Comparison of ENCODE assay signal across 19 mouse cellular contexts in the genomic region with DNA sequence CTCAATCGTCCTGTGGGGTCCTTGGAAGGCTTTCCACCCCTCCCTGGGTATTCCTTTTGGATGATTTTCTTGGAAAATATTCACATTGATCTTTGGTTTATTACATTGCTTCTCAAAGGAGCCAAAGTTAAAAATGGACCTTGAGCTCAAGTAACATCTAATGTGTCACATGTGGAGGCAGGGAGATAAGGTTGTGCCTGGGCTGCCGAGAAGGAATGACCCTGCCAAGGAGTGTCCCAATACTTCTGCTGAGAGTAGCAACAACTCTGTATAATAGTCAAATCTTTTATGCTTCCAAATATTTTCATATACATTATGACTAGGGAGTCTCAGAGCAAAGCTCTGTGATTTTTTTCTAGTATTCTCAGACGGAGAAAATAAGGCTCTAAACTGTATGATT.
"Had no signal": no experiment of that assay in that cellular context is flagged by ENCODE, and none has a peak within 500 bp of the region (broad histone marks: within the 10 kb centered on the region; RNA-seq: fewer than 3 reads in every experiment).

No protein-coding gene starts in this region.

- ATAC-seq: liver, postnatal 0 days; lung, postnatal 0 days; midbrain, embryonic 16.5 days had no signal

- H3K4me2 ChIP-seq: lung, embryonic 15.5 days; midbrain, embryonic 12.5 days; neural tube, embryonic 13.5 days; neural tube, embryonic 15.5 days had no signal

- H3K4me3 ChIP-seq: lung, embryonic 15.5 days; midbrain, embryonic 10.5 days; midbrain, embryonic 12.5 days; myocyte; neural tube, embryonic 13.5 days; neural tube, embryonic 15.5 days had no signal

- H3K9ac ChIP-seq: liver, postnatal 0 days; lung, embryonic 15.5 days; midbrain, embryonic 12.5 days; neural tube, embryonic 13.5 days; neural tube, embryonic 15.5 days had no signal

- H3K9me3 ChIP-seq: lung, embryonic 15.5 days; midbrain, embryonic 10.5 days; midbrain, embryonic 12.5 days; neural tube, embryonic 13.5 days; neural tube, embryonic 15.5 days had no signal

- H3K4me1 ChIP-seq: lung, embryonic 15.5 days; midbrain, embryonic 10.5 days; midbrain, embryonic 12.5 days; neural tube, embryonic 13.5 days; neural tube, embryonic 15.5 days had no signal

- H3K36me3 ChIP-seq: lung, embryonic 15.5 days; midbrain, embryonic 10.5 days; midbrain, embryonic 12.5 days; neural tube, embryonic 13.5 days; neural tube, embryonic 15.5 days had no signal

- H3K27me3 ChIP-seq: lung, embryonic 15.5 days; midbrain, embryonic 12.5 days; neural tube, embryonic 13.5 days; neural tube, embryonic 15.5 days had no signal

- H3K27ac ChIP-seq: lung, embryonic 15.5 days; macrophage; midbrain, embryonic 10.5 days; midbrain, embryonic 12.5 days; neural tube, embryonic 13.5 days; neural tube, embryonic 15.5 days had no signal

- DNase-seq: liver, postnatal 0 days; lung, adult 2 months; lung, postnatal 14 days; lung, postnatal 36 days; midbrain, embryonic 14.5 days; right cerebral cortex, postnatal 14 days; spleen, adult 18-20 months; thymus, adult 18-20 months; thymus, postnatal 14 days; thymus, postnatal 36 days had no signal
